Mouse (Mus musculus) stomach, postnatal 0 days (tissue): Measurements from ENCODE around the gene Esr1.

Experiments used
- CTCF ChIP-seq: IDR thresholded peaks from 2 replicates; pipeline ENCODE4 v1.5.1; 2016; ENCODE audit warnings: antibody characterized with exemption, low read depth, mild to moderate bottlenecking, moderate library complexity
- EP300 ChIP-seq: optimal IDR thresholded peaks from 2 replicates; pipeline ENCODE3; 2016; ENCODE audit warnings: antibody characterized with exemption

- TF ChIP-seq CTCF (no peak), EP300 (no peak)
These were observed 164.8 kb downstream of the Esr1 start for GRCm38 (mm10) chr10:4776007-4776713.
